Mouse (Mus musculus) heart, adult 8-10 months (tissue): ENCODE measurements around the gene Krtap3-1. TPM values are rescaled to one million over a fixed set of nuclear protein-coding genes. Genes with fewer than 3 reads are reported as not detected.

Experiments
- DNase-seq: peaks from one replicate; pipeline ENCODE4 v3.0.0; 2022; ENCODE audit warnings: low spot score
- total RNA-seq, 4 experiments: library from RNA; stranded (reverse); gene quantifications; 2 replicates each; pipeline ENCODE4 v1.2.4; 2022

Krtap3-1 gene
- total RNA-seq, 4 experiments from 2014 or later, result not detected

DNA sequence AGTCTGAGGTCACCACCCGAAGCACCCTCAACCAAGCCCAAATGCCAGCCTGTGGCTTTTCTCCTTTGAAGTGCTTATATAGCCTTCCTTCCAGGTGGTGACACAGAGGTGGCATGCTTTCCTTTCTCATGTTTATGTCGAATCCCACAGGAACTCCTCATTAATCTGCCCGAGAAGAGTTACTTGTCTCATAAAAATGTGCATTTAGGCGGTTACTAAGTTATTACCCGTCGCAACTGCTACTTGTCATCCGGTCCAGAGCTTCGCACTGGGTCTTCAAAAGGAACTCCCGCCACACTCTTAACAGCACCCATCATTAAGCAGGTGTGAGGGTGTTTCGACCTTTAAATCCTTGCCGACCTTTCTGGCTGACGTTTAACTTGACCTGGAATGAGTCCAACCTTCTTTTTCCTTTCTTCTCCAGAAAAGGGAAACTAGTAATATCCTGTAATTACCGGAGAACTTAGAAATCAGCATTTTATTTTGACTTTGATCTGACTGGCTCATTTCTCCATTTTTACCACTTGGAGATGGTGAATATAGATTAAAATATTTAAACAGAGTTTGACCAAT is 45.1 kb downstream of the Krtap3-1 start, which contains the start of gene Krt39:
Gene Krt39, minus strand, starts transcription at position 51 of the 573 bp plus-strand sequence.
- no peak for DNase-seq

Other genes with a start within 250 kb of the Krtap3-1 start
- not detected for gene Krt25, start 243.7 kb downstream of the Krtap3-1 start, total RNA-seq
- gene Krt26, start 228.7 kb downstream of the Krtap3-1 start, total RNA-seq, result not detected
- not detected for gene Krt27, start 215.5 kb downstream of the Krtap3-1 start, total RNA-seq
- not detected for gene Krt28, start 191.7 kb downstream of the Krtap3-1 start, total RNA-seq
- gene Krt10, start 177.3 kb downstream of the Krtap3-1 start, total RNA-seq, result 1 to 10 TPM; 3.3 to 5.8 (median 5.0) TPM
- not detected for gene Krt12, start 144.4 kb downstream of the Krtap3-1 start, total RNA-seq
- not detected for gene Krt20, start 128.5 kb downstream of the Krtap3-1 start, total RNA-seq
- gene Krt23, start 73.5 kb downstream of the Krtap3-1 start, total RNA-seq, result not detected
- not detected for gene Krt39, start 45.3 kb downstream of the Krtap3-1 start, total RNA-seq
- gene Krt40, start 23.5 kb downstream of the Krtap3-1 start, total RNA-seq, result not detected
- not detected for gene Krtap3-3, start 15.8 kb downstream of the Krtap3-1 start, total RNA-seq
- gene Krtap3-2, start 9.8 kb downstream of the Krtap3-1 start, total RNA-seq, result not detected
- gene Gm11939, start 7.2 kb downstream of the Krtap3-1 start, total RNA-seq, result not detected
- gene Krtap1-5, start 14.4 kb upstream of the Krtap3-1 start, total RNA-seq, result not detected
- gene Krtap1-4, start 17.0 kb upstream of the Krtap3-1 start, total RNA-seq, result not detected
- gene Krtap1-3, start 24.7 kb upstream of the Krtap3-1 start, total RNA-seq, result not detected
- not detected for gene Krtap9-3, start 31.5 kb upstream of the Krtap3-1 start, total RNA-seq
- gene Gm11938, start 36.7 kb upstream of the Krtap3-1 start, total RNA-seq, result not detected
- not detected for gene Gm11937, start 43.6 kb upstream of the Krtap3-1 start, total RNA-seq
- gene Krtap2-4, start 48.2 kb upstream of the Krtap3-1 start, total RNA-seq, result not detected
- gene Gm11562, start 53.8 kb upstream of the Krtap3-1 start, total RNA-seq, result not detected
- gene Krtap4-1, start 61.6 kb upstream of the Krtap3-1 start, total RNA-seq, result not detected
- not detected for gene Krtap4-2, start 68.5 kb upstream of the Krtap3-1 start, total RNA-seq
- gene Krtap4-7, start 77.5 kb upstream of the Krtap3-1 start, total RNA-seq, result not detected
- not detected for gene Gm11555, start 83.6 kb upstream of the Krtap3-1 start, total RNA-seq
- not detected for gene Gm11563, start 92.3 kb upstream of the Krtap3-1 start, total RNA-seq
- not detected for gene Krtap4-6, start 99.3 kb upstream of the Krtap3-1 start, total RNA-seq
- gene Gm14190, start 124.1 kb upstream of the Krtap3-1 start, total RNA-seq, result not detected
- gene Gm14180, start 167.7 kb upstream of the Krtap3-1 start, total RNA-seq, result not detected
- gene Gm11595, start 206.3 kb upstream of the Krtap3-1 start, total RNA-seq, result not detected
- gene Krtap4-8, start 214.1 kb upstream of the Krtap3-1 start, total RNA-seq, result not detected
- gene Krtap4-9, start 218.6 kb upstream of the Krtap3-1 start, total RNA-seq, result not detected
- not detected for gene Gm11596, start 226.8 kb upstream of the Krtap3-1 start, total RNA-seq
- gene Gm11569, start 232.3 kb upstream of the Krtap3-1 start, total RNA-seq, result not detected
- not detected for gene Gm11554, start 237.8 kb upstream of the Krtap3-1 start, total RNA-seq
- not detected for gene Krtap4-13, start 243.3 kb upstream of the Krtap3-1 start, total RNA-seq
- gene Gm11564, start 249.0 kb upstream of the Krtap3-1 start, total RNA-seq, result not detected